Mouse (Mus musculus): Measurements from ENCODE around the gene Dnajc22. TPM values are rescaled to one million over a fixed set of nuclear protein-coding genes. Genes with fewer than 3 reads are reported as not detected.

Gene Dnajc22
- total and polyA plus RNA-seq, 3 experiments = 0.16 TPM; not detected in 2

DNA sequence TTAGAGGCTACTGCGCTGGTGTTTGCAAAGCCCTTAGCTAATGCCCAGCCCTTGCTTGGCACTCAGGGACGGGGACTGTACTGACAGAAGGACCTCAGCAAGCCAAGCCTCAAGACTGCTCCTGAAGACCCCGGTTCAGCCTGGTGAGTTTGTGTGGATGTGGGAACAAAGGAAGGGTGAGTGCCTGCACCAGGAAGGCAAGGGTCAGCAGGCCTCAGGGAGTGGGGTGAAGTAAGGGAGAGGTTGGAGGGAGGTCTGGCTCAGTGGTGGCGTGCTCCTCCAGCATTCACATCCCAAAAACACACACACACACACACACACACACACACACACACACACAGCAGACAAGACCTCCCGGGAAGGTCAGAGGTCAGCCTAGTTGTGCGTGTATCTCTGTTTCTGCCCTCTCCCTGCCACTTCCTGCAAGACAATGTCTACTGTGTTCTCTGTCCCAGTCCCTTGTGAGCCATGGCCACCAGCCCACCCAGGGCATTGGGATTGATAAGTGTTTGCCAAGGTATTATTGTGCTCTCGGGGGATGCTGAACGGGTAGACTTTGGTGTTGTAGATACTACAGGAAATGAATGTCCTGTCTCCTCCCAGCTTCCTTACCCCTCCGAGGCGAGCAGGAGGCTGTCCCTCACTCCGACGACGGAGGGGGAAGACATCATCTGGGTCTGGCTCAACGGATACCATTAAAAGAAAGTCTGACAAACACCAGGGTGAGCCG is 14.6 kb upstream of the Dnajc22 start:
- H3K27me3 ChIP-seq (ENCODE audit: insufficient read depth, low read length) = no peaks in the 10 kb centered on the region
- no peak for DNase-seq (ENCODE audit: low spot score)
- TF ChIP-seq CTCF (IDR thresholded peaks at IDR 0.05; ENCODE audit: low read depth, low read length) = no peak
- ATAC-seq (ENCODE audit: extremely low read depth, insufficient number of reproducible peaks, low FRiP score, poor library complexity, severe bottlenecking) = no peak
- no peak overlapping the region for H3K4me3 ChIP-seq (ENCODE audit: low read depth, low read length)
- H3K36me3 ChIP-seq (replicated peaks) = peaks cover 71% of the 10 kb centered on the region
- H3K9me3 ChIP-seq (replicated peaks) = no peaks in the 10 kb centered on the region
- H3K4me1 ChIP-seq (ENCODE audit: insufficient read depth, low read depth, low read length) = peaks cover 49% of the 10 kb centered on the region

DNA sequence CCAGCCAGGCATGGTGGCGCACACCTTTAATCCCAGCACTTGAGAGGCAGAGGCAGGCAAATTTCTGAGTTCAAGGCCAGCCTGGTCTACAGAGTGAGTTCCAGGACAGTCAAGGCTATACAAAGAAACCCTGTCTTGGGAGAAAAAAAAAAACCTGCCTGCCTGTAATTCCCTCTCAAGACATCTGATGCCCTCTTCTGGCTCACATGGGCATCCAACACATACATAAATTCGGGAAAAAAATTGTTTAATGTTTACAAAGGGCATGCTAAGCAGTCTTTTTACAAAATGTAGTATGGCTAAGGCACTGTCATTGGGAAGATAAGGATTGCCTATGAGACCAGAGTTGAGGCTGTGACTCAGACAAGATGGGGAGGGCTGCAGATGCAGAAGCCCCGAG is 13.2 kb upstream of the Dnajc22 start:
- no peak for TF ChIP-seq GATA2 (IDR thresholded peaks at IDR 0.05; ENCODE audit: borderline replicate concordance, low read depth, low read length)
- TF ChIP-seq TAL1 (conservative IDR thresholded peaks at IDR 0.05; ENCODE audit: low read depth, low read length) = no peak
- TF ChIP-seq GATA1 (IDR thresholded peaks at IDR 0.05; ENCODE audit: borderline replicate concordance, low read length) = no peak
- TF ChIP-seq POLR2AphosphoS5 (IDR thresholded peaks at IDR 0.05; ENCODE audit: insufficient replicate concordance, low read depth, low read length) = no peak
- TF ChIP-seq CTCF (IDR thresholded peaks at IDR 0.05; ENCODE audit: low read depth, low read length) = no peak
- Histone ChIP-seq H3K4me1 (ENCODE audit: insufficient read depth, low read depth, low read length) (peaks cover 49% of the 10 kb centered on the region), H3K4me3 (ENCODE audit: low read depth, low read length) (no peak overlapping the region), H3K9me3 (replicated peaks) (no peaks in the 10 kb centered on the region), H3K36me3 (replicated peaks) (peaks cover 80% of the 10 kb centered on the region), H3K27me3 (ENCODE audit: insufficient read depth, low read length) (no peaks in the 10 kb centered on the region; the same call in 1 of the 2 replicates)
- DNase-seq (ENCODE audit: low spot score) = no peak
- ATAC-seq (ENCODE audit: extremely low read depth, insufficient number of reproducible peaks, low FRiP score, poor library complexity, severe bottlenecking) = no peak

GRCm38 (mm10) chr15:99082322-99082721 is 10.6 kb upstream of the Dnajc22 start:
- DNase-seq (ENCODE audit: low spot score) (no peak), ATAC-seq (ENCODE audit: extremely low read depth, insufficient number of reproducible peaks, low FRiP score, poor library complexity, severe bottlenecking) (no peak)
- Histone ChIP-seq H3K36me3 (replicated peaks) (peaks cover 67% of the 10 kb centered on the region), H3K9me3 (replicated peaks) (no peaks in the 10 kb centered on the region), H3K4me1 (ENCODE audit: insufficient read depth, low read depth, low read length) (peaks cover 31% of the 10 kb centered on the region), H3K27me3 (ENCODE audit: insufficient read depth, low read length) (peaks cover 6% of the 10 kb centered on the region; the same call in 1 of the 2 replicates), H3K4me3 (ENCODE audit: low read depth, low read length) (no peak overlapping the region)
- TF ChIP-seq GATA1 (IDR thresholded peaks at IDR 0.05; ENCODE audit: borderline replicate concordance, low read length) = no peak
- TF ChIP-seq CTCF (IDR thresholded peaks at IDR 0.05; ENCODE audit: low read depth, low read length) = no peak
- no peak for TF ChIP-seq POLR2AphosphoS5 (IDR thresholded peaks at IDR 0.05; ENCODE audit: insufficient replicate concordance, low read depth, low read length)
- no peak for TF ChIP-seq GATA2 (IDR thresholded peaks at IDR 0.05; ENCODE audit: borderline replicate concordance, low read depth, low read length)
- TF ChIP-seq TAL1 (conservative IDR thresholded peaks at IDR 0.05; ENCODE audit: low read depth, low read length) = no peak

DNA sequence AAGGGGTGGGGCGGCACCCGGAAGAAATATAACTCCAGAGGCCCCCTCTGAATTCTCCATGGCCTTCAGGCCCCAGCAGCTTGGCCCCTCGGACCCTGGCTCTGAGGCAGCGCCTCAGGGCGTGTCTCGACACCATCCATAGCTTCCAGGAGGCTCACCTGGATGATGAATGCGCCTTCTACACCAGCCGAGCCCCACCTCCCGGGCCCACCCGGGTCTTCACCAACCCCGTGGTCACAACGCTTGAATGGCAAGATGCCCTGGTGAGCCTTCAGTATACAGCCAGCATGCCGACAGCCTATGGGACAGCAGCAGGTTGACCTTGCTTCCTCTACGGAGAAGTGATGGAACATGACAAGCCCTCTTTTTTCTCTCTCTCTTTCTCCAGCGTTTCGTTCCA is 10.1 kb upstream of the Dnajc22 start:
- TF ChIP-seq CTCF (IDR thresholded peaks at IDR 0.05; ENCODE audit: low read depth, low read length) (no peak), GATA2 (IDR thresholded peaks at IDR 0.05; ENCODE audit: borderline replicate concordance, low read depth, low read length) (no peak), GATA1 (IDR thresholded peaks at IDR 0.05; ENCODE audit: borderline replicate concordance, low read length) (no peak), POLR2AphosphoS5 (IDR thresholded peaks at IDR 0.05; ENCODE audit: insufficient replicate concordance, low read depth, low read length) (no peak), TAL1 (conservative IDR thresholded peaks at IDR 0.05; ENCODE audit: low read depth, low read length) (no peak)
- Histone ChIP-seq H3K36me3 (replicated peaks) (peaks cover 62% of the 10 kb centered on the region), H3K4me1 (ENCODE audit: insufficient read depth, low read depth, low read length) (peaks cover 26% of the 10 kb centered on the region), H3K27me3 (ENCODE audit: insufficient read depth, low read length) (peaks cover 8% of the 10 kb centered on the region; the same call in 1 of the 2 replicates), H3K9me3 (replicated peaks) (peaks cover 3% of the 10 kb centered on the region), H3K4me3 (ENCODE audit: low read depth, low read length) (no peak overlapping the region)
- DNase-seq (ENCODE audit: low spot score) (no peak), ATAC-seq (ENCODE audit: extremely low read depth, insufficient number of reproducible peaks, low FRiP score, poor library complexity, severe bottlenecking) (no peak)

DNA sequence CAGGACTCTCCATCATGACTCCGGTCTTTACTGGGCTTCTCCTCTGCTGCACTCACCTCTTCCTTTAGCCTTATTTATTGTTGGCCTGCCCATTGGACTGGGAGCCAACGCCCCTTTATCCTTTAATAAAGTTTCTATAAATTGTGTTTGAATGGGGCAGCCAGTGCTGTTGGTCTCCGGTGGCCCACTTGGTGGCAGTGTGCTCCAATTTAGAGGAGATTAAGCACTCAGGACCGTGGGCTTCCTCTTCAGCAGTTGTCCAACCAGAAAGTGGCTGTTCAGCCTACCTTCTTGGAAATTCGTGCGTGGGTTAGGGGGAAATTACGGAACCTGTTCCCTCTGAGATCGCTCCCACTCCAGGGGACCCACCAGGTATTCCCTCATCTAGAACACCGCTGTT is 9.7 kb upstream of the Dnajc22 start:
- Histone ChIP-seq H3K36me3 (replicated peaks) (peaks cover 58% of the 10 kb centered on the region), H3K4me3 (ENCODE audit: low read depth, low read length) (no peak overlapping the region), H3K4me1 (ENCODE audit: insufficient read depth, low read depth, low read length) (peaks cover 22% of the 10 kb centered on the region), H3K27me3 (ENCODE audit: insufficient read depth, low read length) (peaks cover 12% of the 10 kb centered on the region; the same call in 1 of the 2 replicates), H3K9me3 (replicated peaks) (peaks cover 3% of the 10 kb centered on the region)
- DNase-seq (ENCODE audit: low spot score) = peak; percentile 40
- no peak for TF ChIP-seq CTCF (IDR thresholded peaks at IDR 0.05; ENCODE audit: low read depth, low read length)
- TF ChIP-seq GATA1 (IDR thresholded peaks at IDR 0.05; ENCODE audit: borderline replicate concordance, low read length) = no peak
- no peak for TF ChIP-seq GATA2 (IDR thresholded peaks at IDR 0.05; ENCODE audit: borderline replicate concordance, low read depth, low read length)
- TF ChIP-seq TAL1 (conservative IDR thresholded peaks at IDR 0.05; ENCODE audit: low read depth, low read length) = no peak
- no peak for TF ChIP-seq POLR2AphosphoS5 (IDR thresholded peaks at IDR 0.05; ENCODE audit: insufficient replicate concordance, low read depth, low read length)
- ATAC-seq (ENCODE audit: extremely low read depth, insufficient number of reproducible peaks, low FRiP score, poor library complexity, severe bottlenecking) = no peak

GRCm38 (mm10) chr15:99083867-99084557 is 9.0 kb upstream of the Dnajc22 start:
- no peak overlapping the region for H3K4me3 ChIP-seq (ENCODE audit: low read depth, low read length)
- peaks cover 15% of the 10 kb centered on the region for H3K4me1 ChIP-seq (ENCODE audit: insufficient read depth, low read depth, low read length)
- no peak for ATAC-seq (ENCODE audit: extremely low read depth, insufficient number of reproducible peaks, low FRiP score, poor library complexity, severe bottlenecking)
- H3K9me3 ChIP-seq (replicated peaks) = peaks cover 3% of the 10 kb centered on the region
- no peak for DNase-seq (ENCODE audit: low spot score)
- peaks cover 17% of the 10 kb centered on the region; the same call in 1 of the 2 replicates for H3K27me3 ChIP-seq (ENCODE audit: insufficient read depth, low read length)
- TF ChIP-seq GATA1 (IDR thresholded peaks at IDR 0.05; ENCODE audit: borderline replicate concordance, low read length) (no peak), TAL1 (conservative IDR thresholded peaks at IDR 0.05; ENCODE audit: low read depth, low read length) (no peak), POLR2AphosphoS5 (IDR thresholded peaks at IDR 0.05; ENCODE audit: insufficient replicate concordance, low read depth, low read length) (no peak), CTCF (IDR thresholded peaks at IDR 0.05; ENCODE audit: low read depth, low read length) (no peak), GATA2 (IDR thresholded peaks at IDR 0.05; ENCODE audit: borderline replicate concordance, low read depth, low read length) (no peak)
- peaks cover 50% of the 10 kb centered on the region for H3K36me3 ChIP-seq (replicated peaks)
